Mouse (Mus musculus) adrenal gland, postnatal 36 days (tissue): ENCODE results near the gene Hdac10. TPM values are rescaled to one million over a fixed set of nuclear protein-coding genes. Genes with fewer than 3 reads are reported as not detected.
A peak's percentile ranks its signal among the peaks of the same experiment; 100 is the strongest.

Experiments used
- DNase-seq, 2 experiments: peaks; one replicate each; pipeline ENCODE4 v3.0.0; 2021; ENCODE audit warnings: mixed read lengths in 1 of 2
- microRNA-seq: library from miRNA; unstranded; fragments of <30 nt; microRNA quantifications from one replicate; pipeline ENCODE4 v1.2.0, GENCODE M21; 2021
- total RNA-seq, 2 experiments: library from RNA; stranded (reverse); gene quantifications; 2 replicates each; pipeline ENCODE4 v1.2.3; 2021

Gene Hdac10
- total RNA-seq, 2 experiments from 2014 or later, result 9.9 to 14.3 TPM

- DNase-seq, result peak in 1 of 2 experiments; percentile 17
Observed at GRCm38 (mm10) chr15:89074613-89075477, 53.7 kb downstream of the Hdac10 start, which contains the start of gene Trabd. Gene Trabd, plus strand, starts transcription at chr15:89075124.

GRCm38 (mm10) chr15:89073993-89074603 is 54.4 kb downstream of the Hdac10 start:
- no peak for DNase-seq

Small RNA genes lying within 50 kb of the gene (microRNA-seq; reads per million reads assigned to microRNA genes)
- gene Mir7118, result not detected

Other genes with a start within 250 kb of the Hdac10 start
- under 1 TPM in 1 of 2 experiments, not detected in 1; 0.46 TPM for gene Ttll8, start 174.3 kb downstream of the Hdac10 start, total RNA-seq
- gene Mlc1, start 149.7 kb downstream of the Hdac10 start, total RNA-seq, result not detected
- not detected for gene Mov10l1, start 145.8 kb downstream of the Hdac10 start, total RNA-seq
- gene Panx2, start 69.0 kb downstream of the Hdac10 start, total RNA-seq, result under 1 TPM; 0.56 to 0.99 TPM
- gene Trabd, start 53.6 kb downstream of the Hdac10 start, total RNA-seq, result 10 to 100 TPM; 41.7 to 43.4 TPM
- 10 to 100 TPM; 29.8 to 44.9 TPM for gene Selenoo, start 39.6 kb downstream of the Hdac10 start, total RNA-seq
- 10 to 100 TPM; 13.4 to 16.4 TPM for gene Tubgcp6, start 5.6 kb downstream of the Hdac10 start, total RNA-seq
- 10 to 100 TPM in 1 of 2 experiments, 1 to 10 TPM in 1; 8.8 to 10.6 TPM for gene Mapk12, start 12.0 kb upstream of the Hdac10 start, total RNA-seq
- gene Mapk11, start 20.9 kb upstream of the Hdac10 start, total RNA-seq, result 1 to 10 TPM; 2.5 to 3.7 TPM
- 100 to 1,000 TPM; 110 to 130 TPM for gene Plxnb2, start 52.1 kb upstream of the Hdac10 start, total RNA-seq
- gene Dennd6b, start 67.8 kb upstream of the Hdac10 start, total RNA-seq, result 1 to 10 TPM; 4.9 to 5.2 TPM
- gene Ppp6r2, start 82.9 kb upstream of the Hdac10 start, total RNA-seq, result 10 to 100 TPM; 39.6 to 49.0 TPM
- 10 to 100 TPM; 76.7 to 88.9 TPM for gene Sbf1, start 186.6 kb upstream of the Hdac10 start, total RNA-seq
- not detected for gene Adm2, start 194.0 kb upstream of the Hdac10 start, total RNA-seq
- not detected for gene Miox, start 205.7 kb upstream of the Hdac10 start, total RNA-seq
- gene Lmf2, start 227.0 kb upstream of the Hdac10 start, total RNA-seq, result 10 to 100 TPM; 36.8 to 38.2 TPM
- 10 to 100 TPM; 83.1 to 87.5 TPM for gene Ncaph2, start 227.0 kb upstream of the Hdac10 start, total RNA-seq
- 10 to 100 TPM; 29.7 to 32.4 TPM for gene Sco2, start 245.1 kb upstream of the Hdac10 start, total RNA-seq
- under 1 TPM; 0.33 to 0.56 TPM for gene Tymp, start 248.3 kb upstream of the Hdac10 start, total RNA-seq